Mouse (Mus musculus): Measurements from ENCODE around the gene Neurl1b. TPM values are rescaled to one million over a fixed set of nuclear protein-coding genes. Genes with fewer than 3 reads are reported as not detected.

The Neurl1b gene
- total and polyA plus RNA-seq, 3 experiments = 0.12 to 0.28 TPM; not detected in 1

DNA sequence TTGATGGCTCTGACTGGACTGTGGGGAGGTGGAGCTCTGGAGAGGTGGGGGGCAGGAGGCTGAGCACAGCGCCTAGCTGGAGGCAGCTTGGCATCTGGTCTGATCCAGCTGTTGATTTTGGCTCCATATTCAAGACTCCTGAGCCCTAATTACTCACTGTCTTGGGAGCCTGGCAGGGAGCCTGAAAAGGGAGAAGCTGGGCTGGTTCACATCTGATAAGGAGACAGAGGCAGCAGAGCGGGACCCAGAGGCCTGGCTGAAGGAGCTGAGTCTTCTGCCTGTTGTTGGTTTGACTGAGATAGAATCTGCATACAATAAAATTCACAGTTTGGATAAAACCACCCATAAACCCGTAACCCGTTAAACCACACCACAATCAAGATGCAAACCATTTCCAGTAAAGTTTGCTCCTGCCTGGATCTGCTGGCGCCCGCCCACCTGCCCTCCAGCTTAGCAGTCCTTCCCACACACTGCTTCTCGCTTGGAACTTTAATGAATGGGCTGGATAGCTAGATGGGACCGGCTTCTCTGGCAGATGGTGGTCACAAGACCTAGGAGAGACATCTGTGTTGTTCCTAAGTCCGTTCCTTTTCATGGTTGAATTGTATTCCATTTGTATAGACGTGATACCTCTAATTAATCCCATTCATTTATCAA lies 46.2 kb upstream of the Neurl1b start (continued):
- peak; percentile 70 for TF ChIP-seq SIN3A (IDR thresholded peaks at IDR 0.05; ENCODE audit: low read length)
- TF ChIP-seq HCFC1 (IDR thresholded peaks at IDR 0.05; ENCODE audit: low read depth, low read length) = peak; percentile 50; the same call in 1 of the 2 replicates

DNA sequence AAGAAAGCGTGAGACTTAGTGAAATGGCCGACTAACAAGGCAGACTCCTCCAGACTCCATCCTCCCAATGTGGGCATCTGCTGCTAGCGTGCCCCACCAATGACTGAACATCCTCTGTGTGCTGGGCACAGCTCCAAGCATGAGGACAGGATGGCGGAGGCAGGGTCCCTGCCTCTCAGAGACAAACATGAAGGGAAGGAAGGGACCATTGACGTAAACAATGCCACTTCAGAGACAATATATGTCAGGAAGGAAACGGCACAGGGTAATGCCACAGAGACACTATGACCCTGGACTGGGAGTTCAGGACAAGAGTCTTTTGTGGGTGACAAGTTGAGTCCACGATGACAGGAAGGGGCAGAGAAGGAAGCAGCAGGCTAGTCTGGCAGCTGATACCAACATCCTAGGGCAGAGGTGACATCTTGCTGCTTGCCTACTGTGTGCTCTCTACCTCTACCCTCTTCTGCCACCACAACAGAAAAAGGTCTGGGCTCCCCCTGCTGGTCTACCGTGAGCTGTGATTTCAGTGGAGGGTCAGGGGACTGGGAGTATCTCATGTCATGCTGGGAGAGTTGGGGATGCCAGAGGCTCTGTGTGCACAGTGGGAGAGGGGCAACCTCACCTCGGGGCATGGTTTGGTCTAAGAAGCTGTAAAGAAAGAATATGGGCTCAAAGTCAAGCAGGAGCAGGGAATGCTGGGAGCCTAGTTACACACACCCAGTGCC lies 43.9 kb upstream of the Neurl1b start:
- no peaks in the 10 kb centered on the region for H3K9me3 ChIP-seq (replicated peaks; ENCODE audit: insufficient read depth, low read length)
- no peaks in the 10 kb centered on the region for H3K79me2 ChIP-seq (ENCODE audit: control insufficient read depth, insufficient read depth, low read length, poor library complexity)
- no peak overlapping the region for H3K4me3 ChIP-seq (ENCODE audit: control insufficient read depth in 1 of 2, insufficient read depth in 1 of 2, low read depth in 2 of 2, low read length in 2 of 2)
- no peak overlapping the region for H3K9ac ChIP-seq (ENCODE audit: control insufficient read depth, low read depth, low read length, poor library complexity, severe bottlenecking)
- TF ChIP-seq CHD1 (IDR thresholded peaks at IDR 0.05; ENCODE audit: low read depth, low read length) (no peak), POLR2AphosphoS5 (IDR thresholded peaks at IDR 0.05; ENCODE audit: borderline replicate concordance, low read depth, low read length) (no peak), MAFK (IDR thresholded peaks at IDR 0.05; ENCODE audit: borderline replicate concordance, low read depth, low read length) (no peak), JUND (IDR thresholded peaks at IDR 0.05; ENCODE audit: low read depth, low read length) (no peak), TAL1 (IDR thresholded peaks at IDR 0.05; ENCODE audit: low read length) (no peak), CTCF (IDR thresholded peaks at IDR 0.05 in 2 of 3, conservative IDR thresholded peaks at IDR 0.05 in 1 of 3; ENCODE audit: control insufficient read depth in 1 of 3, insufficient read depth in 1 of 3, low read depth in 2 of 3, low read length in 3 of 3, poor library complexity in 1 of 3, severe bottlenecking in 1 of 3) (peak; percentile 54 to 81 (median 75)), ZNF384 (IDR thresholded peaks at IDR 0.05; ENCODE audit: low read depth, low read length) (no peak), TCF12 (IDR thresholded peaks at IDR 0.05; ENCODE audit: low read depth, low read length) (no peak), NELFE (IDR thresholded peaks at IDR 0.05; ENCODE audit: low read depth, low read length) (no peak), E2F4 (IDR thresholded peaks at IDR 0.05; ENCODE audit: borderline replicate concordance, low read depth, low read length) (no peak), RAD21 (IDR thresholded peaks at IDR 0.05; ENCODE audit: low read depth, low read length) (peak; percentile 68), ETS1 (IDR thresholded peaks at IDR 0.05; ENCODE audit: low read depth, low read length) (no peak), MYC (IDR thresholded peaks at IDR 0.05; ENCODE audit: low read depth, low read length) (no peak), GATA1 (IDR thresholded peaks at IDR 0.05; ENCODE audit: low read depth, low read length) (no peak), RCOR1 (IDR thresholded peaks at IDR 0.05; ENCODE audit: low read depth, low read length) (no peak), ZC3H11A (IDR thresholded peaks at IDR 0.05; ENCODE audit: low read depth, low read length) (peak; percentile 79), MAZ (IDR thresholded peaks at IDR 0.05; ENCODE audit: low read depth, low read length) (peak; percentile 45; the same call in 1 of the 2 replicates), EP300 (IDR thresholded peaks at IDR 0.05; ENCODE audit: low read depth in 1 of 2, low read length in 2 of 2) (no peak), ZMIZ1 (IDR thresholded peaks at IDR 0.05; ENCODE audit: low read depth, low read length) (no peak), ELF1 (IDR thresholded peaks at IDR 0.05; ENCODE audit: low read depth, low read length) (no peak), TBP (IDR thresholded peaks at IDR 0.05; ENCODE audit: low read depth, low read length) (no peak), SIN3A (IDR thresholded peaks at IDR 0.05; ENCODE audit: low read length) (no peak), ZKSCAN1 (IDR thresholded peaks at IDR 0.05; ENCODE audit: low read depth, low read length) (peak; percentile 99), GABPA (IDR thresholded peaks at IDR 0.05; ENCODE audit: low read depth, low read length) (no peak), SMC3 (IDR thresholded peaks at IDR 0.05; ENCODE audit: low read depth, low read length) (peak; percentile 87), MAX (IDR thresholded peaks at IDR 0.05; ENCODE audit: low read length) (no peak), NRF1 (IDR thresholded peaks at IDR 0.05; ENCODE audit: insufficient read depth, low read depth, low read length, poor library complexity, severe bottlenecking) (no peak), POLR2AphosphoS2 (IDR thresholded peaks at IDR 0.05; ENCODE audit: low read length) (no peak), MYB (IDR thresholded peaks at IDR 0.05; ENCODE audit: low read depth, low read length) (no peak), USF1 (IDR thresholded peaks at IDR 0.05; ENCODE audit: low read depth, low read length) (no peak), KAT2A (conservative IDR thresholded peaks at IDR 0.05; ENCODE audit: low read depth, low read length) (no peak), UBTF (IDR thresholded peaks at IDR 0.05; ENCODE audit: borderline replicate concordance, insufficient read depth, low read depth, low read length) (no peak)
- DNase-seq (ENCODE audit: low read depth, low spot score) = peak; percentile 53
- no peak overlapping the region for H3K27ac ChIP-seq (ENCODE audit: control insufficient read depth, low read depth, low read length)
- peaks cover 13 to 32% of the 10 kb centered on the region in 2 experiments for H3K4me1 ChIP-seq (ENCODE audit: control insufficient read depth in 1 of 2, insufficient read depth in 2 of 2, low read length in 2 of 2)
- peaks cover 0 to 16% of the 10 kb centered on the region in 2 experiments; a peak in 2 of 4 replicates for H3K36me3 ChIP-seq (ENCODE audit: control insufficient read depth in 1 of 2, insufficient read depth in 2 of 2, low read length in 2 of 2)
- peaks cover 0 to 13% of the 10 kb centered on the region in 2 experiments; a peak in 2 of 4 replicates for H3K27me3 ChIP-seq (ENCODE audit: control insufficient read depth in 1 of 2, insufficient read depth in 2 of 2, low read length in 2 of 2)
